In the genomic region with DNA sequence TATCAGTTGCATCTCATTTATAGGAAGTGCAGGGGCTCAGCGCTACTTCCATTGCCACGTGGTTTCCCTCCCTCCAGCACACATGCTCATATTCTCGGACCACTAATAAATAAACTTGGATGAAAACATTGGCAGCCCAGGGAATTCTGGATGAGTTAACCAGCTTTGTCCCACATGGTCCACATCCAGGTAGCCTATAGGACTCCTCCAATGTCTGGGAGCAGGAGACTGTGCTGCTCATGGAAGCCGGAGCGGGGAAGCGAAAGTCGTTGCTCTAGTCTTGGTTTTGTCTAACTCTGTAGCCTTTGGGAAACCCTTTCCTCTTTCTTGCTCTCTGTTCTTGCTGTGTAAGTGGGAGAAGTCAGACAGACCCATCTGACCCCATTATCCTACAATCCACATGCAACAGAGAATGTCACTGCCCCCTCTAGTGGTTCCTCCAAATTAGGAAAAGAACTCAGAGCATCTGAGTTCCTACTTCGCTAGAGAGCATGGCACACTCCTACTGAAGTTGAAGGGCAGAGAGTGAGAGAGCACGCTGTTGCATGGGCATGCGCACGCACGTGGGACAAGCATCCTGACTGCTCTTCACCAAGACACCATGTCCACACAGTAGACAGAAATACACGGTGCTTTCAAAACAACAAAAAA, we compare ENCODE assay signal across 8 mouse cellular contexts. TPM values are rescaled to one million over a fixed set of nuclear protein-coding genes. Genes with fewer than 3 reads are reported as not detected.
DNase-seq lines count a peak whose midpoint lies in the region; ATAC-seq lines count a peak whose summit lies in the region.

No protein-coding gene starts in this region.

- no peaks in the 10 kb centered on the region for H3K9me3 ChIP-seq in heart, embryonic 11.5 days (replicated peaks; ENCODE audit: control insufficient read depth, low read length)
- no peaks in the 10 kb centered on the region for H3K9me3 ChIP-seq in heart, embryonic 10.5 days
- no peaks in the 10 kb centered on the region for H3K9me3 ChIP-seq in hindbrain, embryonic 14.5 days (ENCODE audit: control insufficient read depth, low read length)
- H3K9me3 ChIP-seq in midbrain, embryonic 12.5 days: no peaks in the 10 kb centered on the region

- H3K4me2 ChIP-seq in heart, embryonic 11.5 days: no peak overlapping the region
- no peak overlapping the region for H3K4me2 ChIP-seq in hindbrain, embryonic 14.5 days (replicated peaks)
- no peak overlapping the region for H3K4me2 ChIP-seq in midbrain, embryonic 12.5 days (replicated peaks)

- H3K4me3 ChIP-seq in heart, embryonic 11.5 days (ENCODE audit: low read depth, low read length): no peak overlapping the region
- H3K4me3 ChIP-seq in heart, embryonic 10.5 days: no peak overlapping the region
- H3K4me3 ChIP-seq in hindbrain, embryonic 14.5 days (replicated peaks; ENCODE audit: low read length): no peak overlapping the region
- no peak overlapping the region for H3K4me3 ChIP-seq in midbrain, embryonic 12.5 days

- H3K27me3 ChIP-seq in heart, embryonic 11.5 days (ENCODE audit: control insufficient read depth, insufficient read depth, low read length): no peaks in the 10 kb centered on the region
- H3K27me3 ChIP-seq in heart, embryonic 10.5 days (ENCODE audit: insufficient read depth, poor library complexity, severe bottlenecking): 0 out of 2 replicates have a peak, but pooled peaks cover 2% of the 10 kb centered on the region
- H3K27me3 ChIP-seq in hindbrain, embryonic 14.5 days (ENCODE audit: control insufficient read depth, insufficient read depth, low read length): no peaks in the 10 kb centered on the region
- no peaks in the 10 kb centered on the region for H3K27me3 ChIP-seq in midbrain, embryonic 12.5 days

- WGBS in heart, embryonic 11.5 days (ENCODE audit: insufficient replicate concordance): 64% methylated on average over 13 of the region's 13 CpGs
- WGBS in heart, embryonic 10.5 days: 71% methylated on average over 13 of the region's 13 CpGs
- 65% methylated on average over 13 of the region's 13 CpGs for WGBS in hindbrain, embryonic 14.5 days
- WGBS in midbrain, embryonic 12.5 days: 68% methylated on average over 13 of the region's 13 CpGs

- DNase-seq in heart, embryonic 10.5 days (ENCODE audit: low spot score): no peak
- DNase-seq in 3T3-L1 (ENCODE audit: low read depth, low spot score) (peak; percentile 32), R1 (ENCODE audit: low read depth, low spot score) (peak; percentile 72)
- peak; percentile 75 for DNase-seq in hindbrain, embryonic 14.5 days (ENCODE audit: low spot score)
- no peak for DNase-seq in testis, postnatal 14 days (ENCODE audit: low spot score)
- no peak for DNase-seq in B cell, adult 2 months

- no peak overlapping the region for H3K27ac ChIP-seq in heart, embryonic 11.5 days (ENCODE audit: low read depth, low read length)
- no peak overlapping the region for H3K27ac ChIP-seq in heart, embryonic 10.5 days
- H3K27ac ChIP-seq in hindbrain, embryonic 14.5 days: no peak overlapping the region
- no peak overlapping the region for H3K27ac ChIP-seq in midbrain, embryonic 12.5 days (replicated peaks)

- ATAC-seq in heart, embryonic 11.5 days (replicated peaks; ENCODE audit: insufficient number of reproducible peaks, low FRiP score, low TSS enrichment): 0 out of 2 replicates have a peak, but pooled peaks have one; percentile 18
- no peak for ATAC-seq in hindbrain, embryonic 14.5 days (ENCODE audit: low FRiP score)
- peak; percentile 61 for ATAC-seq in midbrain, embryonic 12.5 days (ENCODE audit: low FRiP score, low read depth)

- H3K9ac ChIP-seq in heart, embryonic 11.5 days (ENCODE audit: low read depth, low read length): no peak overlapping the region
- H3K9ac ChIP-seq in hindbrain, embryonic 14.5 days: no peak overlapping the region
- no peak overlapping the region for H3K9ac ChIP-seq in midbrain, embryonic 12.5 days (replicated peaks)

- no peaks in the 10 kb centered on the region for H3K36me3 ChIP-seq in heart, embryonic 11.5 days (ENCODE audit: control insufficient read depth, insufficient read depth, low read length)
- no peaks in the 10 kb centered on the region for H3K36me3 ChIP-seq in heart, embryonic 10.5 days
- no peaks in the 10 kb centered on the region for H3K36me3 ChIP-seq in hindbrain, embryonic 14.5 days (replicated peaks; ENCODE audit: control insufficient read depth, insufficient read depth)
- H3K36me3 ChIP-seq in midbrain, embryonic 12.5 days: no peaks in the 10 kb centered on the region

- no peaks in the 10 kb centered on the region for H3K4me1 ChIP-seq in heart, embryonic 11.5 days (ENCODE audit: control insufficient read depth, insufficient read depth, low read length)
- H3K4me1 ChIP-seq in heart, embryonic 10.5 days: 0 out of 2 replicates have a peak, but pooled peaks cover 4% of the 10 kb centered on the region
- peaks cover 9% of the 10 kb centered on the region; the same call in 1 of the 2 replicates for H3K4me1 ChIP-seq in hindbrain, embryonic 14.5 days (replicated peaks; ENCODE audit: control insufficient read depth, insufficient read depth, low read length)
- H3K4me1 ChIP-seq in midbrain, embryonic 12.5 days: peaks cover 4% of the 10 kb centered on the region; the same call in 1 of the 2 replicates

RNA-seq across cellular contexts. Expression of a gene that starts 16.7 kb away (rescaled TPM):
- polyA plus RNA-seq in heart, embryonic 11.5 days (2014; fragmentation: Nextera tagmentation; extraction: Ambion mirVana): 18.9 and 19.1 TPM in 2 replicates
- 18.4 and 19.2 TPM in 2 replicates for polyA plus RNA-seq in heart, embryonic 10.5 days (2016; fragmentation: Nextera tagmentation; extraction: Ambion mirVana)
- 26.8 and 28.8 TPM in 2 replicates for polyA plus RNA-seq in hindbrain, embryonic 14.5 days (2014; fragmentation: Nextera tagmentation; extraction: Ambion mirVana)
- 25.0 and 26.2 TPM in 2 replicates for polyA plus RNA-seq in midbrain, embryonic 12.5 days (2016; fragmentation: Nextera tagmentation; extraction: Ambion mirVana)

Comparison
In these comparisons a context has a peak if more than half of its experiments do, and no peak if none do; other contexts are left out.
1. DNase-seq: peak in 3T3-L1 (single experiment), R1 (single experiment) and hindbrain, embryonic 14.5 days (single experiment); none in heart, embryonic 10.5 days (single experiment), testis, postnatal 14 days (single experiment) and B cell, adult 2 months (0 of 2).